Mouse (Mus musculus): ENCODE measurements at regions not wholly inside any gene's neighbourhood (a gene's known extent, or its start where the extent isn't known, plus 50 kb on each side); places are given as distances from the start of the nearest gene placed in this dataset.

- TF ChIP-seq CTCF (IDR thresholded peaks at IDR 0.05; ENCODE audit: insufficient read depth, low read length) (no peak), POLR2A (IDR thresholded peaks at IDR 0.05; ENCODE audit: borderline replicate concordance, extremely low read depth, low read depth, low read length) (no peak)
Observed at GRCm38 (mm10) chrX:19168546-19168945, 312.6 kb downstream of the Tex13c3 start.
